Mouse (Mus musculus) neural tube, embryonic 12.5 days (tissue): Measurements from ENCODE around the gene Atg4d. TPM values are rescaled to one million over a fixed set of nuclear protein-coding genes. Genes with fewer than 3 reads are reported as not detected.
"Not testable (repeated sequence)": the region's sequence is repeated elsewhere in the genome, so short reads cannot be mapped to it uniquely, and the experiment has no call there.

ENCODE experiments used
- ATAC-seq: fragments of 200-750 bp; cut with Nextera tagmentation; 2 replicates; pipeline ENCODE4 v1.8.0; 2017; ENCODE audit warnings: low read depth, mild to moderate bottlenecking, moderate TSS enrichment, moderate library complexity; ENCODE audit not compliant: low FRiP score
- H3K27ac ChIP-seq: fragments of 300-500 bp; sonication (generic); 2 replicates; pipeline ENCODE4 v1.5.1; 2016
- H3K27me3 ChIP-seq: fragments of 300-500 bp; sonication (generic); replicated peaks from 2 replicates; pipeline ENCODE4 v1.6.1; 2016; ENCODE audit warnings: mild to moderate bottlenecking
- H3K36me3 ChIP-seq: fragments of 300-500 bp; sonication (generic); 2 replicates; pipeline ENCODE4 v1.6.1; 2016; ENCODE audit warnings: mild to moderate bottlenecking
- H3K4me1 ChIP-seq: fragments of 300-500 bp; sonication (generic); 2 replicates; pipeline ENCODE4 v1.6.1; 2016
- H3K4me2 ChIP-seq: fragments of 300-500 bp; sonication (generic); replicated peaks from 2 replicates; pipeline ENCODE4 v1.6.1; 2016; ENCODE audit warnings: mild to moderate bottlenecking
- H3K4me3 ChIP-seq: fragments of 300-500 bp; sonication (generic); 2 replicates; pipeline ENCODE4 v1.5.1; 2016
- H3K9ac ChIP-seq: fragments of 300-500 bp; sonication (generic); 2 replicates; pipeline ENCODE4 v1.6.1; 2016; ENCODE audit warnings: mild to moderate bottlenecking
- H3K9me3 ChIP-seq: fragments of 300-500 bp; sonication (generic); 2 replicates; pipeline ENCODE4 v1.6.1; 2016; ENCODE audit warnings: mild to moderate bottlenecking
- WGBS: fragments of 180-500 bp; shearing (Covaris S2); methylation state at CpG from one replicate; pipeline ENCODE4 v1.1.7; 2016; 5-methylcytosine and 5-hydroxymethylcytosine counted together
- polyA plus RNA-seq: library from polyadenylated mRNA; unstranded; fragments of >200 nt; fragmentation: Nextera tagmentation; extraction: Ambion mirVana; gene quantifications from 2 replicates; pipeline ENCODE4 v1.2.1, GENCODE M21; 2016

Atg4d gene
- polyA plus RNA-seq, 1 experiment from 2014 or later, result 57.4 TPM

GRCm38 (mm10) chr9:21244428-21245112 lies 20.5 kb upstream of the Atg4d start:
- peak; percentile 46 for ATAC-seq

GRCm38 (mm10) chr9:21245113-21245487 lies 20.0 kb upstream of the Atg4d start:
- Histone ChIP-seq H3K9ac (peak overlapping the region; percentile 57; the same call in 1 of the 2 replicates), H3K4me3 (peak overlapping the region; percentile 42), H3K4me2 (peak overlapping the region; percentile 80), H3K4me1 (peaks cover 24% of the 10 kb centered on the region), H3K27ac (no peak overlapping the region), H3K27me3 (peaks cover 81% of the 10 kb centered on the region), H3K9me3 (no peaks in the 10 kb centered on the region), H3K36me3 (no peaks in the 10 kb centered on the region)
- WGBS, result 2% methylated on average over 16 of the region's 16 CpGs
- ATAC-seq, result peak; percentile 7; the same call in 1 of the 2 replicates

More at GRCm38 (mm10) chr9:21244428-21245112, 20.5 kb upstream of the Atg4d start:
- H3K4me2 ChIP-seq, result peak overlapping the region; percentile 80
- no peak overlapping the region for H3K27ac ChIP-seq
- H3K36me3 ChIP-seq, result no peaks in the 10 kb centered on the region
- peak overlapping the region; percentile 57 for H3K9ac ChIP-seq
- no peaks in the 10 kb centered on the region for H3K9me3 ChIP-seq
- WGBS, result under 1% methylated on average over 72 of the region's 72 CpGs
- peak overlapping the region; percentile 42 for H3K4me3 ChIP-seq
- peaks cover 76% of the 10 kb centered on the region for H3K27me3 ChIP-seq
- peaks cover 22% of the 10 kb centered on the region for H3K4me1 ChIP-seq

- no peak overlapping the region for H3K4me3 ChIP-seq
- no peak for ATAC-seq
- no peaks in the 10 kb centered on the region for H3K36me3 ChIP-seq
- H3K4me2 ChIP-seq, result no peak overlapping the region
- no peaks in the 10 kb centered on the region for H3K9me3 ChIP-seq
- peaks cover 24% of the 10 kb centered on the region for H3K4me1 ChIP-seq
- peaks cover 93% of the 10 kb centered on the region for H3K27me3 ChIP-seq
- H3K27ac ChIP-seq, result no peak overlapping the region
- no peak overlapping the region for H3K9ac ChIP-seq
- WGBS, result 63% methylated on average over 1 of the region's 1 CpGs
Measured at GRCm38 (mm10) chr9:21246342-21246741, 18.8 kb upstream of the Atg4d start.

- Histone ChIP-seq H3K27me3 (peaks cover 78% of the 10 kb centered on the region), H3K4me3 (peak within 1 kb of the TSS; percentile 14; the same call in 1 of the 2 replicates), H3K4me1 (peaks cover 24% of the 10 kb centered on the region), H3K36me3 (no peaks in the 10 kb centered on the region), H3K27ac (no peak within 1 kb of the TSS), H3K4me2 (peak within 1 kb of the TSS; percentile 45), H3K9me3 (no peaks in the 10 kb centered on the region), H3K9ac (no peak within 1 kb of the TSS)
- WGBS, result under 1% methylated on average over 20 of the region's 30 CpGs
- ATAC-seq, result no peak
Measured at GRCm38 (mm10) chr9:21248326-21248725, 16.8 kb upstream of the Atg4d start, which contains the start of gene S1pr5. TSS of gene S1pr5 (minus strand) at chr9:21248443.

- no peaks in the 10 kb centered on the region for H3K36me3 ChIP-seq
- H3K9me3 ChIP-seq, result no peaks in the 10 kb centered on the region
- peaks cover 62% of the 10 kb centered on the region for H3K27me3 ChIP-seq
- H3K4me1 ChIP-seq, result peaks cover 12% of the 10 kb centered on the region
- WGBS, result 34% methylated on average over 17 of the region's 17 CpGs
- no peak for ATAC-seq
- no peak overlapping the region for H3K4me3 ChIP-seq
- H3K9ac ChIP-seq, result no peak overlapping the region
- H3K4me2 ChIP-seq, result 0 out of 2 replicates have a peak overlapping the region, but pooled peaks have one; percentile 2
- H3K27ac ChIP-seq, result no peak overlapping the region
Measured at GRCm38 (mm10) chr9:21249629-21250508, 15.2 kb upstream of the Atg4d start.

GRCm38 (mm10) chr9:21250509-21250908 lies 14.6 kb upstream of the Atg4d start:
- WGBS, result 55% methylated on average over 2 of the region's 2 CpGs
- Histone ChIP-seq H3K36me3 (no peaks in the 10 kb centered on the region), H3K27ac (no peak overlapping the region), H3K27me3 (peaks cover 56% of the 10 kb centered on the region), H3K4me2 (no peak overlapping the region), H3K9ac (no peak overlapping the region), H3K9me3 (no peaks in the 10 kb centered on the region), H3K4me1 (peaks cover 10% of the 10 kb centered on the region), H3K4me3 (no peak overlapping the region)
- no peak for ATAC-seq

GRCm38 (mm10) chr9:21251116-21251735 lies 13.9 kb upstream of the Atg4d start:
- WGBS, result 70% methylated on average over 13 of the region's 13 CpGs
- Histone ChIP-seq H3K27ac (no peak overlapping the region), H3K4me3 (no peak overlapping the region), H3K36me3 (no peaks in the 10 kb centered on the region), H3K4me1 (peaks cover 10% of the 10 kb centered on the region), H3K9ac (no peak overlapping the region), H3K4me2 (no peak overlapping the region), H3K9me3 (no peaks in the 10 kb centered on the region), H3K27me3 (peaks cover 49% of the 10 kb centered on the region)
- no peak for ATAC-seq

GRCm38 (mm10) chr9:21254690-21255089 lies 10.4 kb upstream of the Atg4d start:
- H3K27ac ChIP-seq, result no peak overlapping the region
- no peaks in the 10 kb centered on the region for H3K9me3 ChIP-seq
- H3K4me1 ChIP-seq, result peaks cover 2% of the 10 kb centered on the region; the same call in 1 of the 2 replicates
- H3K27me3 ChIP-seq, result peaks cover 17% of the 10 kb centered on the region
- H3K36me3 ChIP-seq, result no peaks in the 10 kb centered on the region
- no peak overlapping the region for H3K9ac ChIP-seq
- no peak overlapping the region for H3K4me3 ChIP-seq
- no peak overlapping the region for H3K4me2 ChIP-seq
- ATAC-seq, result no peak

- not testable (repeated sequence) for H3K9ac ChIP-seq, H3K4me1 ChIP-seq, H3K27me3 ChIP-seq, H3K4me2 ChIP-seq, H3K4me3 ChIP-seq, H3K36me3 ChIP-seq, ATAC-seq, H3K9me3 ChIP-seq, H3K27ac ChIP-seq
- 76% methylated on average over 4 of the region's 4 CpGs for WGBS
Measured at GRCm38 (mm10) chr9:21256349-21256748, 8.7 kb upstream of the Atg4d start.

- H3K9ac ChIP-seq, result no peak overlapping the region
- no peak overlapping the region for H3K4me3 ChIP-seq
- H3K9me3 ChIP-seq, result no peaks in the 10 kb centered on the region
- no peaks in the 10 kb centered on the region for H3K27me3 ChIP-seq
- WGBS, result 83% methylated on average over 6 of the region's 6 CpGs
- no peak for ATAC-seq
- no peak overlapping the region for H3K4me2 ChIP-seq
- no peaks in the 10 kb centered on the region for H3K36me3 ChIP-seq
- H3K4me1 ChIP-seq, result peaks cover 5% of the 10 kb centered on the region; the same call in 1 of the 2 replicates
- H3K27ac ChIP-seq, result no peak overlapping the region
Measured at GRCm38 (mm10) chr9:21260491-21261040, 4.5 kb upstream of the Atg4d start.

- Histone ChIP-seq H3K4me2 (no peak overlapping the region), H3K9me3 (no peaks in the 10 kb centered on the region), H3K9ac (no peak overlapping the region), H3K4me3 (no peak overlapping the region), H3K27me3 (no peaks in the 10 kb centered on the region), H3K36me3 (no peaks in the 10 kb centered on the region), H3K4me1 (peaks cover 17% of the 10 kb centered on the region), H3K27ac (no peak overlapping the region)
- ATAC-seq, result no peak
- 55% methylated on average over 2 of the region's 2 CpGs for WGBS
Measured at GRCm38 (mm10) chr9:21261831-21262230, 3.3 kb upstream of the Atg4d start.
